Mouse (Mus musculus) heart, postnatal 25 days (tissue): Measurements from ENCODE around the gene Nop10. TPM values are rescaled to one million over a fixed set of nuclear protein-coding genes. Genes with fewer than 3 reads are reported as not detected.
"Not testable (repeated sequence)": the region's sequence is repeated elsewhere in the genome, so short reads cannot be mapped to it uniquely, and the experiment has no call there.

Experiments used
- DNase-seq: peaks from one replicate; pipeline ENCODE4 v3.0.0; 2022; ENCODE audit warnings: low spot score
- intact Hi-C: fragments of 180-260 bp; cut with DNase I; formaldehyde crosslinking; loops from one replicate; pipeline ENCODE4 v1.15.1; 2025
- total RNA-seq, 2 experiments: library from RNA; stranded (reverse); gene quantifications; 2 replicates each; pipeline ENCODE4 v1.2.3; 2021

Gene Nop10
- total RNA-seq, 2 experiments from 2014 or later: 62.2 to 64.3 TPM

- intact Hi-C loops: loop anchor here (2.0 kb wide), 1 partner anchor 61 kb away; no protein-coding TSS in a partner anchor
- DNase-seq: no peak
Observed at GRCm38 (mm10) chr2:112259241-112259962, 2.3 kb upstream of the Nop10 start, which contains the start of gene Nutm1. Gene Nutm1 (minus strand): TSS chr2:112259291.

GRCm38 (mm10) chr2:112262779-112263295 is 1.1 kb downstream of the Nop10 start:
- intact Hi-C loops: loop anchor here (5.0 to 10.0 kb wide), 4 partner anchors 72 to 229 kb away; partner anchors contain the start of genes Aven and Emc4
- no peak for DNase-seq

GRCm38 (mm10) chr2:112264364-112264763 is 2.6 kb downstream of the Nop10 start:
- no peak for DNase-seq
- intact Hi-C loops: loop anchor here (5.0 to 10.0 kb wide), 4 partner anchors 70 to 228 kb away; partner anchors contain the start of genes Aven and Emc4

- intact Hi-C loops: loop anchor here (10.0 kb wide), 1 partner anchor 69 kb away; no protein-coding TSS in a partner anchor
- DNase-seq: peak; percentile 86
Observed at GRCm38 (mm10) chr2:112265448-112266241, 3.9 kb downstream of the Nop10 start, which contains the start of gene Slc12a6. Gene Slc12a6 (plus strand): TSS chr2:112265825.

- intact Hi-C loops: loop anchor here (10.0 kb wide), 1 partner anchor 69 kb away; no protein-coding TSS in a partner anchor
- DNase-seq: peak; percentile 35
Observed at GRCm38 (mm10) chr2:112266242-112266592, 4.5 kb downstream of the Nop10 start, which contains the start of gene Gm21985. Gene Gm21985 (plus strand): TSS chr2:112266314.

GRCm38 (mm10) chr2:112266780-112267179 is 5.1 kb downstream of the Nop10 start:
- no peak for DNase-seq
- intact Hi-C loops: loop anchor here (10.0 kb wide), 1 partner anchor 68 kb away; no protein-coding TSS in a partner anchor

- DNase-seq: no peak
- intact Hi-C loops: loop anchor here (10.0 kb wide), 1 partner anchor 67 kb away; no protein-coding TSS in a partner anchor
Observed at GRCm38 (mm10) chr2:112267547-112268269, 6.0 kb downstream of the Nop10 start.

- intact Hi-C loops: loop anchor here (2.0 kb wide), 1 partner anchor 15 kb away; no protein-coding TSS in a partner anchor
- no peak for DNase-seq
Observed at GRCm38 (mm10) chr2:112270011-112270410, 8.3 kb downstream of the Nop10 start.

GRCm38 (mm10) chr2:112272909-112273308 is 11.2 kb downstream of the Nop10 start:
- intact Hi-C loops: no loop called here
- no peak for DNase-seq

- no peak for DNase-seq
- intact Hi-C loops: no loop called here
Observed at GRCm38 (mm10) chr2:112273474-112273873, 11.7 kb downstream of the Nop10 start.

GRCm38 (mm10) chr2:112276870-112277269 is 15.1 kb downstream of the Nop10 start:
- DNase-seq: no peak
- intact Hi-C loops: no loop called here

DNA sequence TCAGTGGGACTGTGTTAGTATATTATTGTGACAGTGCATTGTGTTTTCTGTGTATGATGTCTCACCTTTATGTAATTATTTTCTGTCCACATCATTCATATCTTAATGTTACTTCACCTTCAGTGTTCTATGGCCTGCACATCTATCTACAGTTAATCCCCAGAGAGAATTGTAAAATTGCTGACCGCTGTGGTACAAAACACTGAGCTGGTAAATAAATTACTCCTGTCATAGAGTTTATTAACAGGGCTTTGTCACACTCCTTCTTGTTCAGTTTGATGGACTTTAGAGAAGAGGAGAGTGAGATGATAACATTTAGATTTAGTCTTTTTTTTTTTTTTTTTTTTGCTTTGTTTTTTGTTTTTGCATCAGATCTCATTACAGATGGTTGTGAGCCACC is 21.1 kb downstream of the Nop10 start:
- DNase-seq: no peak
- intact Hi-C loops: no loop called here

DNA sequence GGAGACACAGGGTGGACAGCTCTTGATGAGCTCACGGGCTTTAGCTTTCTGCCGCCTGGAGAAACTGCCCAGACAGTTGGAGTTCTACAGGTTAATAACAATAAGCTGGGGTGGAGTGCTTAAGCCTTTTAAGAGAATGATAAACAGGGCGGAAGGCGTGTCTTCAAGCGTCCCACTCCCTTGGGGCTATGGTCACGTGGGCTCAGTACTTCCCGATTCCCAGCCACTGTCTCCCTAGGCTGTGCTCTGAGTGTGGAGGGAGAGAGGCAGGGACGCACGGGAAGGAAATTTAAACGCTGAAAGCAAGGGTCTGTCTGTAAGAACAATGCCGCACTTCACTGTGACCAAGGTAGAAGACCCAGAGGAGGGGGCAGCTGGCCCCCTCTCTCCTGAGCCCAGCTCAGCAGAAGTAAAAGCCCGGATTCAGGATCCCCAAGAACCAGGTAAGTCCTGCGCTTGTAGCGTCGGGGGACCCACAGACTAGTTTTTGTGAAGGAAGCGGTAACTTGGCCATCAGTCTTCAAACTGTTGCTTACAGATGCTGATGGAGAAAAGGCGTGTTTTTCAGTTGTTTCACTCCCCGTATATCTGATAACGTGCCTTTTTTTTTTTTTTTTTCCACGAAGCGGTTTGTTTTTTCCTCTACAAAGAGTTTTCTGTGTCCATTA is 22.8 kb downstream of the Nop10 start:
- intact Hi-C loops: loop anchor here (2.0 kb wide), 1 partner anchor 14 kb away; no protein-coding TSS in a partner anchor
- DNase-seq: peak; percentile 52

- DNase-seq: no peak
- intact Hi-C loops: loop anchor here (2.0 kb wide), 1 partner anchor 14 kb away; no protein-coding TSS in a partner anchor
Observed at GRCm38 (mm10) chr2:112285031-112285390, 23.3 kb downstream of the Nop10 start.

- intact Hi-C loops: not testable (repeated sequence)
Observed at GRCm38 (mm10) chr2:112286062-112286461, 24.3 kb downstream of the Nop10 start.

GRCm38 (mm10) chr2:112287059-112287458 is 25.3 kb downstream of the Nop10 start:
- no peak for DNase-seq
- intact Hi-C loops: no loop called here

More at GRCm38 (mm10) chr2:112286062-112286461, 24.3 kb downstream of the Nop10 start:
- not testable (repeated sequence) for DNase-seq

GRCm38 (mm10) chr2:112289507-112289906 is 27.8 kb downstream of the Nop10 start:
- no peak for DNase-seq
- intact Hi-C loops: no loop called here

- no peak for DNase-seq
- intact Hi-C loops: no loop called here
Observed at GRCm38 (mm10) chr2:112292823-112293222, 31.1 kb downstream of the Nop10 start.

GRCm38 (mm10) chr2:112296211-112296610 is 34.5 kb downstream of the Nop10 start:
- no peak for DNase-seq
- intact Hi-C loops: no loop called here
